Mouse (Mus musculus) spleen, adult 2 months (tissue): ENCODE results near the gene Celsr2.

Experiments used
- CTCF ChIP-seq: fragments of 200-500 bp; IDR thresholded peaks from 2 replicates; pipeline ENCODE4 v1.5.1; 2011; ENCODE audit warnings: mild to moderate bottlenecking, inconsistent platforms; ENCODE audit not compliant: insufficient read depth, insufficient read length, insufficient replicate concordance; ENCODE audit errors: extremely low read depth
- POLR2A ChIP-seq: fragments of 200-500 bp; IDR thresholded peaks from 2 replicates; pipeline ENCODE4 v1.6.1; 2011; ENCODE audit warnings: low read depth, low read length, inconsistent platforms

DNA sequence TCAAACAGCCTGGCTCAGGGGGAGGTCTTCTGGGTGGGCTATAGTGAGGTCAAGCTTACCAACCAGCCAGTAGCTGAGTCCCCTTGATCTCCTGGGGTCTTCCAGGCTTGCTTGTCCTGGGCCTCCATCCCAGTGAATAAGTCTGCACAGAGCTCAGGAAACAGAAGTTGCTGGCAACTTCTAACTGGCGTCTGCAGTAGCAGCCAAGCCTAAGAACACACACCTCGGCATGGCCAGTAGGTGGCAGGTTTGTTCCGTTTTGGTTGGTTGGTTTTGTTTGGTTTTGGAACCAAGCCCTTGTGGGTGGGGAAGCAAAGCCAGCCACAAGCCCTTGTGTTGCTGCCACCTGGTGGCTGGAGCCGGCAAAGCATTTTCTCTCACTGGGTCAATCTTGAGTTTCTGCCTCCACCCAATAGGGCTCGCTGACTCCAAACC is 26.2 kb downstream of the Celsr2 start:
- TF ChIP-seq POLR2A (no peak), CTCF (peak; percentile 98)
